Mouse (Mus musculus): ENCODE data around the gene Uhrf1bp1. TPM values are rescaled to one million over a fixed set of nuclear protein-coding genes. Genes with fewer than 3 reads are reported as not detected.
"Not testable (repeated sequence)": the region's sequence is repeated elsewhere in the genome, so short reads cannot be mapped to it uniquely, and the experiment has no call there.

The Uhrf1bp1 gene
- polyA plus RNA-seq (2012; rRNA removed), result 9.5 and 10.5 TPM in 2 replicates

DNA sequence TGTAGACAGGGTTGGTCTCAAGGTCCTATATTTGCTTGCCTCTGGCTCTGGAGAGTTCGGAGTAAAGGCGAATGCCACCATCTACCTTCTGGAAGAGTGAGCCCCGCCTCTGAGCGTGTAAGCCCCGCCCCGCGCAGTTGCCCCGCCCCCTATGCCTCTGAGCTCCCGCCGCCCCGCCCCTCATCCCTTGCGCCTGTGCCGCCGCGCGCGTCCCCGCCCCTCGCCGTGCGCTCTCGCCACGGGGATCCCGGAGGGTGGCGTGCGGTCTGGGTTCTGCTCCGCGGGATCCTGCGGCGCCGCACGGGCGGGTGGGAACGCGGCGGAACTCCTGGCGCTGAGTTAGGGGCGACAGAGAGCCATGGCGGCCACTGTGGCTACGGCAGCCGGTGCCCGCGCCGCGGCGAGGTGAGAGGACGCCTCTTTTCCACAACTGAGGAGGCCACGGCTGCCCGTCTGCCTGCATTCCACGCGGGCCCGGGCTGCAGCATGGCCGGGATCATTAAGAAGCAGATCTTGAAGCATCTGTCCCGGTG lies at the start of gene Uhrf1bp1:
Gene Uhrf1bp1, plus strand, starts transcription at position 177 of the 533 bp plus-strand sequence.
- DNase-seq (ENCODE audit: extremely low spot score in 1 of 2, low spot score in 1 of 2), result peak; percentile 11 to 77

DNA sequence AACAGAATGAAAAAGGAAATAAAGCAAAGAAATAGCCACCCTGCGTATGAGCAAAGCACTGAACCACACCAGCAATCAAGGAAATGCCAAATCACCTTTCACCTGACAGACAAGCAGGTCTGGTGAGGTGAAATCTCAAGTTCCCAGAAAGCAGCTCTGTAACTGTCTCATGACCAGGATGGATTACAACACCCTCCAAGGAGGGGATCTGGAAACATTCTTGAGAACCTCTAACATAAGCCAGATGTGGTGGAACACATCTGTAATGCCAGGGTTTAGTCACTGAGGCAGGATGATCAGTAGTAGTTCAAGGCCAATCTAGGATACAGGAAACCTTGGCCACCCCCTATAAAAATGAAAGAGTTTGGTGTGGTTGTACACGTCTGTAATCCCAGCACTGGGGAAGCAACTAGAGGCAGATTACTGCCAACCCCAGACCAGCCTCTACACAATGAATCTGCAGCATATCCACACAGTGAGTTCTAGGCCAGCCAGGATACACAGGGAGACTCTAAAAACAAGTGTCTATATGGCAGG lies 48.6 kb upstream of the Uhrf1bp1 start:
- DNase-seq (ENCODE audit: extremely low spot score in 1 of 2, low spot score in 1 of 2), result no peak

DNA sequence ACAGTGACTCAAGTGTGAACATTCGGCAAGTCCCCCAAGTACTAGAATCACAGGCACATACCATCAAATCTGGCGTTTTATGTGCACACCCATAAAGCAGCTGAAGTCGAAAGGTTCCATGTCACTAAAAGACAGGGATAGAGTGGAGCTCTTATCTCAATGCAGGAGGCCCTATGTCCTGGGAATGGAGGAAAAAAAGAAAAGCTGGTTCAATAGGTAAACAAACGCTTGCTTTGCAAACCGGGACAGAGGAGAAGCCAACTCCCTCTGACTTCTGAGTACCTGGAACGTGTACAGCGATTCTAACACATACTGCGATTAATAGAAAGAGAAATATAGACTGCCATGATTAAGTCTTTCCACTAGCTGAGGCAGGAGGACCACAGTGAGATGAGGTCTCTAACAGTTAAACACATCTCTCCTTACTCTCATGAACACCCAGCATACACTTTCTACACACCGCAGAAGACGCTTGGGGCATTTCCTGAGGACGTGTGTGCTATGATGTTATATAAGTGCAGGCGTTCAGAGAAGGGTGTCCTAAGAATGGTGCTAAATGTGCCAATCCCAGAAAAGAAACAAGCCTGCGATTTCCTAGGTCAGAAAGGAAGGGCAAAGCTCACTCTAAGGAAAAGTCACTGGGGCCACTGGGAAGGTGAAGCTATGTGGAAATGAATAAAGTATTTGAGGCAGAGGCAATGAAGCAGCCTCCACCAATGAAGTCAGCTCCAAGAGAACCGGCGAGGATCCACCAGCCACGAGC lies 45.5 kb upstream of the Uhrf1bp1 start:
- no peak for DNase-seq (ENCODE audit: extremely low spot score in 1 of 2, low spot score in 1 of 2)

DNA sequence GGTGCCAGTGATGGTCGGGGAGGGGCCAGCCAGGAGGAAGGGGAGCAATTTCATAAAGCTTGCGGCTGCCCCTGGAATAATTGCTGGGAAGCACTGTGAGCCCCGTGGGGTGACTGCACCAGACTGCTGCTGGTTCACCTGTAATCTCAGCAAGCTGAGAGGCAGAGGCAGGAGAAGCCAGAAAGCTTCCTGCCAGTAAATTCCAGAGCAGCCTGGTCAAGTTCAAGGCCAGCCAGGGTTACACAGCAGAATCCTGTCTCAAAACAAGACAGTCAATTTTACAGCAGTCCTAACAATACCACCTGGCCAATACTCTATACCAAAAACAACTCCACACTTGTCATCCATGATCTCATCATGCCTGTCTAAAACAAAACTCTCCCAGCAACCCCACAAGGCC lies 44.3 kb upstream of the Uhrf1bp1 start:
- no peak for DNase-seq (ENCODE audit: extremely low spot score in 1 of 2, low spot score in 1 of 2)

DNA sequence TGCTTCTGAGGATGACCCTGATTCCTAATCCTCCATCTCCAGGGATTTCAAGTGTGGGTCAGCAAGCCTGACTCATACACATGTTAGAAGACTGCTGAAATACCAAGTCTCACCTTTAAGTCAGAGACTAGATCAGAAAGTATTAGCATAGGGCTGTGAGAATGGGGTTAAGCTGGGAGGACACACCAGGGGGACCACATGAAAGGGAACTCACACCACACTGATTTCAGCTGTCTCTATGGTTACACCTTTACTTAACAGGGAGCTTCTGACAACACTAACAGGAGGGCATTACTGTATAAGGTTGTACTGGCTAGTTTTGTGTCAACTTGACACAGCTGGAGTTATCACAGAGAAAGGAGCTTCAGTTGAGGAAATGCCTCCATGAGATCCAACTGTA lies 41.6 kb upstream of the Uhrf1bp1 start:
- DNase-seq (ENCODE audit: extremely low spot score in 1 of 2, low spot score in 1 of 2), result no peak

DNA sequence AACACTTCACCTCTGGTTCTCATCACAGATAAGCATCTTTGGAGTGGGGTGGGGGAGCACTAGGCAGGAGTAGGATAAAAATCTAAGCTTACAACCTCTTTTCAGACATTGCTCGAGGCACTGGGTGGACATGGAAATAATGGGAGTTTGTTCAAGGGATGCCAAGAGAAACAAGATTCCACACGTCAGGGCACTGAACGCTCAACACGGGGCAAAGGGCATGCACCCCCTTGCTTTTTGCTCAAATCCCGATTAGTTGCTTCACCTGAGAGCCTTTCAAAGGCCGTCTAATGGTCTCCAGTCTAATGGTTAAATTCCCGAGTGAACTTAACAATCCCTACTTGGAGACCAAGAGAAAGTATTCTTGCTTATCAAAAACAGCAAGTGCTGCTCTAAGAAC lies 37.2 kb upstream of the Uhrf1bp1 start:
- DNase-seq (ENCODE audit: extremely low spot score in 1 of 2, low spot score in 1 of 2), result no peak

DNA sequence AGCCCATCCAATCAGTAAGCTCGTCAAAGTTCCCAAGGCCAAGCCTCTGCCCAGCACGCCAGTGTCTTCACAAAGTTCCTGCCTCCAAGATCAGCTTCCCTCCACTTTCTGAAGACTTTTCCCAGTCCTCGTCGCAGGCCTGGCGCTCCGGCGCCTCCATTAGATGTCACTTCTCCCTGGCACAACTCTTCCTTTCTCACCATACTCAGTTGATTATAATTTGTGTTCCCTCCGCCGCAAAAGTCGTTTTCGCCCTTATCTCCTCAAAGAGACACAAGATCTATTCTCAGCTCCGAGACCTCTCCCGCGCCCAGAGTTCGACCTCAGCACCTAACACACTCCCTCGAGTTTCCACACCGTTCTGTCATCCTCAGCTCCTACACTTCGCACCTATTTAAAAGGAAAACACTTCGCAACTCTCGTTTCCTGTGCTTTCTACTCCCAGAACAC lies 36.7 kb upstream of the Uhrf1bp1 start:
- DNase-seq (ENCODE audit: extremely low spot score in 1 of 2, low spot score in 1 of 2), result peak in 1 of 2 experiments; percentile 42

DNA sequence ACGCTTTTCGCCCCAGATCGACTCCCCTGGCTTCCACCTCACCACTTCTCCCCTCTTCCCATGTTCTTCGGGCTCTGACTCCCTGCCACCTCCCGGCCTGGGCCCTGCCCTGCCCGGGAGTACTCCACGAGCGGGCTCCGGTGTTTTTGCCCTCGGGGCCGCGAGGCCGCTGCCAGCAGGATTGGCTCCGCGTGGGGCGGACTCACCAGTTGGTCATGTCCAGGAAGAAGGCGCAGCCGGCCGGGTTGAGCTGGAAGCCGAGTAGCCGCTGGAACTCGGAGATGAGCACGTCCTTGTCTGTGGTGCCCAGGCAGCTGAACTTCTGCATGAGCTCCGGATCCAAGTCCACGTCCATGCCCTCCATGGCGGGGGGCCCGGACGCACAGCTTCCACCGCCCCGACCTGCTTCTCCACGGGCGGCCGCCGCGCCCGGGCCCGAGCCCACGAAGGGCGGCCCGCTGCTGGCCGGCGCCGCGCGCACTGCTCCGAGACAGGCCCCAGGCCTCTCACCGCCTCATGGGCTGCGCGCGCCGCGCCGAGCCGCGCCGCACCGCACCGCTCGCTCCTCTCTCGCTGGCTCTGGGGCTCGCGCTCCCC lies 36.2 kb upstream of the Uhrf1bp1 start:
- peak in 1 of 2 experiments; percentile 37 for DNase-seq (ENCODE audit: extremely low spot score in 1 of 2, low spot score in 1 of 2)

DNA sequence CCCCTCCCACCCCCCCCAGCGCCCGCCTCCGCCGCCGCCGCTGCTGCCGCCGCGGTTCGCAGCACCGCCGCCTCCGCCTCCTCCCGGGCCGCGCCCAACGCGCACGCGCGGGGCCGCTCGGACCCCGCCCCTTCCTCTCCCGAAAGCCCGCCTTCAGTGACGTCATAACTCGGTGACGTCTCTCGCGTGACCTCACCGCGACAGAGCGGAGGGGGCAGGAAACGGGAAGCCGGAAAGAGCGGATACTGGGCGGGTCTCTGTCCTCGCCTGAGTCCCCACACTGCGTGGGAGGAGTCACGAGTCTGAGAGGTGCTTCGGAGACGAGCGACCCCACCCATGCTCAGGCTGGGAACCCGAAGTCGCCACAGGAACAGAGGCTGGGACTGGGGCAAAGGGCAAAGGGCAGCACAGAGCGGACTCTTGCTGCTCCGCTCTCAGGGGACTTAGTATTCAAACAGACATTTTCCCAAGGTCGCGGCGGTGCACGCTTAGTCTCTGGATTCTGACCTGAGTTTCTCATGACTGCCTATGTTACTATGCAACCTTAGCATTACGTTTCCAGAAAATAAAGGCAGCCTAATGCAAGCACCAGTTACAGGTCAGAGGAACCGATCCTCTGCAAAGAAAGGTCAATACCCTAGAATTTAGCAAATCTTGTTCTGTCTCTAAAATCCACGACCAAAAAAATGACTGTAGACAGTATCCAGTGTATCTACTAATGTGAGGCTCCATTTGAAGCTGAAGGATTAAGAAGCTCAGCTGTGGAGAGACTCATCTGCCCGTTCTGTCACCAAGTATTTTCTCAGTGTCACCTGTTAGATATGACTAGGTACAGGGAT lies 35.5 kb upstream of the Uhrf1bp1 start, which contains the start of gene D17Wsu92e:
Gene D17Wsu92e, minus strand, starts transcription at position 81 of the 839 bp plus-strand sequence.
- DNase-seq (ENCODE audit: extremely low spot score in 1 of 2, low spot score in 1 of 2), result peak; percentile 95 to 99

DNA sequence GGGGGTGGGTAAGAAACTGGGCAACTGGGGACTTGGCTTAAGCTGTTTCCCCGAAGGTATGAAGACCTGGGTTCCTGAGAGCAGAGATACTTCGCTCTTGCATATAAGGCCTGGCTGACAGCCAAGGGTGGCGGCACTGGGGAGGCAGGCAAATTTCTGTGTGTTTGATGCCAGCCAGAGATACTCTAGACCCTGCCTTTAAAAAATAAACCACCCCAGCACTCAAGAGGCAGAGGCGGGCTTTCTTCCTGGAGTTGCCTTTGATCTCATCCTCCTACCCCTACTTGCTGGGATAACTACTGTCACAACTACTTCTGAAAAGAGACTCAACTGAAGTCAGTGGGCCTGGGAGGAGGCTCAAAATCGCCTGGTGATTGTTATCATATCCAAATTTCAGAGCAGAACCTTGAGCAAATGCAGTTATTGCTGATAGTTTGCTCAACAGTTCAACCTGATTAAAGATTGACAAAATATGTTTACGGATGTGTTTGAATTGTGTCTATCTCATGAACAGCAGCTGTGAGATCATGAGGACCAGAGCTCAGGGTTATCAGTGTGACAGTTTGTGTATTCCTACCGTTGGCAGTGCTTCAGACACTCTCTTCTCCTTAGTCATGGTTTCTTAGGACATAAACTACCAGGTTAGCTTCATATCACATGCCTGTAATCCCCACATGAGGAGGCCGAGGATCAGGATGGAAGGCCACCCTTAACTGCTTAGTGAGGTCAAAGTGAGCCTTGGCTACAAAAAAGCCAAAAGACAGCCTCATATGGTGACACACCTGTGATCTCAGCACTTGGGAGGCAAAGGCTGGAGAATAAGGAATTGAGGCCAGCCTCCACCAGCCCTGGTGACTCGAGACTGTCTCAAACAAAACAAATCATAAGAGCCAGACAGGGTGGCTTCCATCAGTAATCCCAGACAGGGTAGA lies 34.6 kb upstream of the Uhrf1bp1 start:
- DNase-seq (ENCODE audit: extremely low spot score in 1 of 2, low spot score in 1 of 2), result no peak

DNA sequence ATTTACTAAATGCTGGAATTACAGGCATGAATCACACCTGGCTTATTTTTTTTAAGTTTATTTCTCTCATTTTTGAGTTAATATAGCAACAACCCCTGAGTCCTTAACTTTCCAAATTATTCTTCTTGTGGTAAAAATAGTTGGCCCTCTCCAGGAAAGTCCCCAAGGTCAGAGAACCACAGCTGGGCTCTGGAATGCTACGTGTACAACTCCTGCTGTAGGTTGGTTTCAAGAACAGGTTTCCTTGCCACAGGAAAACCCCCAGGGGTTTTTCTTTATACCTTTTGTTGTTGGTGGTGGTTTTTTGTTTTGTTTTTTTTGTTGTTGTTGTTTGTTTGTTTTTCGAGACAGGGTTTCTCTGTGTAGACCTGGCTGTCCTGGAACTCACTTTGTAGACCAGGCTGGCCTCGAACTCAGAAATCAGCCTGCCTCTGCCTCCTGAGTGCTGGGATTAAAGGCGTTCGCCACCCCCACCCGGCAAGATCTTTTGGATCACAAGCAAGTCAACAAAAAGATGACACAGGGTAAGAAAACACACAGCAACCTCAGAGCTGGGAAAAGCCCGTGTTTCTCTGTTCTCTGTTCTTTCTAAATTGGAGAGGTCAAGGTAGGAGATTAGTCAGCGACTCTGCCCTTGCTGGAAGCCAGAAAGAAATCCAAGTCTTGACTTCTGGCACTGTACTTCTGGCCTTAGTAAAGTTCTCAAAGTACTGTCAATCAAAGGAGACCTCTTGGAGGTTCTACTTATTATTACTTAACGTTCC lies 32.9 kb upstream of the Uhrf1bp1 start:
- no peak for DNase-seq (ENCODE audit: extremely low spot score in 1 of 2, low spot score in 1 of 2)

DNA sequence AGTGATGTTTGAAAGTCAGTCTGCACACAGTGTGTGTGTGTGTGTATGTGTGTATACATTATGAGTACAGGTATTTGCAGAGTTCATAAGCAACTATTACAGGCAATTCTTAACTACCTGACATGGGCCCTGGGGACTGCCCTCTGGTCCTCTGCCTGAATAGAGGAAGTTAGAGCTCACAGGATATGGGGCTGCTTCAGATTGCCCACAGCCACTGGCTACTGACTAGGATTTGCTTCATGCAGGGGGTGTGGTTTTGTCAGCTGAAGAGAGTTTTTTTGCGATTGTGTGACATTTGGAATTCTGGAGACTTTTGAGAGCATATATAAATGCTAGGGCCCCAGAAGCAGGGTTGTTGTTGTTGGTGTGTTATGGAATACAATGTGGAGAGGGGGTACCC lies 31.3 kb upstream of the Uhrf1bp1 start:
- no peak for DNase-seq (ENCODE audit: extremely low spot score in 1 of 2, low spot score in 1 of 2)

DNA sequence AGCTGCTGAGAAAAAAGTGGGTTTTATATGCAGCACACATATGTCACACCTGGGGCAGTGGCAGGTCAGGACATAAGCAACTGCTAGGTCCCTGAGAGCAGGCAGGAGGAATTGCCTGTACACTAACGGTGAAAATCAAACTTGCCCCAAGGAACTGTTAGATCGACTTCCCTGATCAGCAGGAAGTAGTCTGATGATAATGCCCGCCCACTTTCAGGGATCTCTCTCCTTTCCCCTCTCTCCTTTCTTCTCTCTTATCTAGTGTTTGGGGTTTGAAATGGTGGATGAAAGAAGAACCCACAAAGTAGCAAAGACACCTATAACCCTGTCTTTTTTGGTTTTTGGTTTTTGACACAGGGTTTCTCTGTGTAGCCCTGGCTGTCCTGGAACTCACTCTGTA lies 30.7 kb upstream of the Uhrf1bp1 start:
- DNase-seq (ENCODE audit: extremely low spot score in 1 of 2, low spot score in 1 of 2), result no peak

DNA sequence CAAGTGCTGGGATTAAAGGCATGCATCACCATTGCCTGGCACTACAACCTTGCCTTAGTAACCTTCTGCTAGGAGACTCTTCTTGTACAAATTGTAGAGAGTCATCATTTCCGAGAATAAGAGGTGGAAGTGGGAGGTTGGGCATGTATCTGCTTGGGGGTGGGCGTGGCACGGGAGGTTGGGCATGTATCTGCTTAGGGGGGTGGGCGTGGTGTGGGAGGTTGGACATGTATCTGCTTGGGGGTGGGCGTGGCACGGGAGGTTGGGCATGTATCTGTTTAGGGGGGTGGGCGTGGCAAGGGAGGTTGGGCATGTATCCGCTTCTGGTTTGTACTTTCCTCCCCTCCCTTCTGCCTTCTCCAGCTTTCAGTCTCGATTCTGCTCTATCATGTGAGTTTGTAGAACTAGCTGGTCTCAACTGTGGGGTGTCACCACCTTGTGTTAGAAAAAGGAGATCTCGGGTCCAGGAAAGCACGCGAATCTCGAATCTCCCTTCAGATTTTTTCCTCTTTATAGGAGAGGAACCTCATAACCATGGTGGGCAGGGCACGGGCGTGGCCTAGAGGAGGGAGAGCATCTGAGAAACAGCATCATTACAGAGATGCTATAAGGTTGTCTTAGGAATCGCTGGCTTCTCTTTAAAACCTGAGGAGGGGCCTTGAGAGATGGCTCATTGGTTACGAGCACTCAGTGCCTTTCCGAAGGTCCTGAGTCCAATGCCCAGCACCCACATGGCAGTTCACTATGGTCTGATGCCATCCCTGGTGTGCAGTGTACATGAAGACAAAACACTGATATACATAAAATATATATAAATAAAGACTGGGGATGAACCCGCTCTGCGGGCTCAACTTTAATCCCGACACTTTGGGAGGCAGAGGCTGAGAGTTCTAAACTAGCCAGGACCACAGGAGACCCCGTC lies 30.0 kb upstream of the Uhrf1bp1 start:
- DNase-seq (ENCODE audit: extremely low spot score in 1 of 2, low spot score in 1 of 2), result peak in 1 of 2 experiments; percentile 38

DNA sequence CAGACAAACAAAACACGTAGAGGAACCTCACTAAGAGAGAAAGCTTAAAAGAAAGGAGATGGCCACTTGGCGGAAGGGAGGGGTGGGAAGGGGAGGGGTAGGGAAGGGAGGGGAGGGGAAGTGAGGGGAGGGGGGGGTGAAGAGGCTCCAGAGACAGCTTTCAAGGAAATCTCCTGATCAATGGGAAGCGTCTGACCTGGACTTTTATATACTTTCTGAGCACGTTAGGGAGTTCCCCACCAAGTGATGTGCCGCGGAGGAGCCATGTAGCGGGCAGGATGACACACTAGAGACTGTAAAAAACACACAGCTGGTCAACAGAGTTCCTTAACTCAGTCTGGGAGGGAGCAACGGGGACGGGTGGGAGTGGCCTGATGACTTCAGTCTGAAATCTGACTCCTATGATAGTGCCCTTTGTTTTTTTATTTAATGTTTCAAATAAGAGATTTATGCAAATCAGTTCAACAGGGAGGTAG lies 29.3 kb upstream of the Uhrf1bp1 start:
- no peak for DNase-seq (ENCODE audit: extremely low spot score in 1 of 2, low spot score in 1 of 2)

DNA sequence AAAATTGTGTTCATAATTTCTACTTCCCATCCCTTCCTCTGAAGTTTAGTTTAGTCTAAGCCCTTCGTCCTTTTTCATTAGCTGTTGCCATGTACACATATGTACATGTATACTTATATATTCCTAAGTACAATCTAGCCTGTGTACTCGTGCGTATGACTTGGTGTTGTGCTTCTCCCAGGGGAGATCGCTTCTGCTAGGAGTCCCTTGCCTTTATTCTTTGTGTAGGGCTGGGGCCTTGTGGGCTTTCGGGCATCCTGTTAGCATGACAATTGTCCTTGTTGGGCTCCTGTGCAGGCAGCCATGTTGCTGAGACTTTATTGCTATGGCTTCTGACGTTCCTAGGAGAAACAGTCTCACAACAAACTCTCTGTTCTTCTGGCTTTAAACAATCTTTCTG lies 28.7 kb upstream of the Uhrf1bp1 start:
- DNase-seq (ENCODE audit: extremely low spot score in 1 of 2, low spot score in 1 of 2), result no peak

DNA sequence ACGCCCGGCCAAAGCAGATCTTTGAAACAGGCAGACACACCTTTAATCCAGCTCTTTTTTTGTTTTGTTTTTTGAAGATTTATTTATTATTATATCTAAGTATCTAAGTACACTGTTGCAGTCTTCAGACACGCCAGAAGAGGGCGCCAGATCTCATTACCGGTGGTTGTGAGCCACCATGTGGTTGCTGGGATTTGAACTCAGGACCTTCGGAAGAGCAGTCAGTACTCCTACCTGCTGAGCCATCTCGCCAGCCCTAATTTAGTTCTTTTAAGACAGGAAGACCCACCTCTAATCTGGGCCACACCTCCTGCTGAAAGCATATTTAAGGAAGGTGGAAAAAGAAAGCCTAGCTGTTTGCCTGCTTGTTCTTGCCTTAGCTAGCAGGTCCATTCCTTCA lies 25.8 kb upstream of the Uhrf1bp1 start:
- DNase-seq (ENCODE audit: extremely low spot score in 1 of 2, low spot score in 1 of 2), result no peak

DNA sequence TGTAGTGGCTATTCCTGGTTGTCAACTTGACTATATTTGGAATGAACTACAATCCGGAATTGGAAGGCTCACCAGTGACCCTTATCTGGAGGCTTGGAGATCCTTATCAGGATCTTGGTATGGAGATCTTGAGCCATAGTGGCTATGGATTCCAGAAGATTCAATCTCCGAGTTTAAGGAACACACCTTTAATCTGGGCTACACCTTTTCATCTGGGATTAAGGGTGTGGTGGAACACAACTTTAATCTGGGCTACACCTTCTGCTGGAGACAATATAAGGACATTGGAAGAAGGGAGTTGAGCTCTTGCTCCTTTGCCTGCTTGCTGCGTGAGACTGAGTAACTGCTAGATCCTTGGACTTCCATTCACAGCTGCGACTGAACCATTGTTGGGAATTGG lies 18.4 kb upstream of the Uhrf1bp1 start, which contains the start of gene Snrpc:
Gene Snrpc, plus strand, starts transcription at position 301 of the 400 bp plus-strand sequence.
- not testable (repeated sequence) for DNase-seq (ENCODE audit: extremely low spot score in 1 of 2, low spot score in 1 of 2)
